Mouse (Mus musculus) gastrocnemius, adult 18-20 months (tissue): ENCODE data around the gene Adgre1. TPM values are rescaled to one million over a fixed set of nuclear protein-coding genes. Genes with fewer than 3 reads are reported as not detected.
"Not testable (repeated sequence)": the region's sequence is repeated elsewhere in the genome, so short reads cannot be mapped to it uniquely, and the experiment has no call there.

ENCODE experiments used
- DNase-seq: peaks from one replicate; pipeline ENCODE4 v3.0.0; 2021; ENCODE audit warnings: low spot score
- long read RNA-seq, 2 experiments: library from polyadenylated mRNA; stranded (forward); transcript quantifications; one replicate each; pipeline ENCODE4 v2.0.0; 2021
- total RNA-seq, 2 experiments: library from RNA; stranded (reverse); gene quantifications; 2 replicates each; pipeline ENCODE4 v1.2.3; 2021

Adgre1 gene
- 1 to 10 TPM; 1.2 to 2.1 TPM for total RNA-seq
- long read RNA-seq, experiment 1, partial matches to known transcripts: 0 of 2 reads
- long read RNA-seq, experiment 1, other reads (novel, unspliced or antisense): 1 of 2 reads
- long read RNA-seq, experiment 2: 0 reads

- DNase-seq: no peak
Measured at GRCm38 (mm10) chr17:57358441-57358840, at the start of gene Adgre1. Adgre1 (plus strand) TSS chr17:57358691.

GRCm38 (mm10) chr17:57311801-57312200, 46.7 kb upstream of the Adgre1 start:
- no peak for DNase-seq

DNA sequence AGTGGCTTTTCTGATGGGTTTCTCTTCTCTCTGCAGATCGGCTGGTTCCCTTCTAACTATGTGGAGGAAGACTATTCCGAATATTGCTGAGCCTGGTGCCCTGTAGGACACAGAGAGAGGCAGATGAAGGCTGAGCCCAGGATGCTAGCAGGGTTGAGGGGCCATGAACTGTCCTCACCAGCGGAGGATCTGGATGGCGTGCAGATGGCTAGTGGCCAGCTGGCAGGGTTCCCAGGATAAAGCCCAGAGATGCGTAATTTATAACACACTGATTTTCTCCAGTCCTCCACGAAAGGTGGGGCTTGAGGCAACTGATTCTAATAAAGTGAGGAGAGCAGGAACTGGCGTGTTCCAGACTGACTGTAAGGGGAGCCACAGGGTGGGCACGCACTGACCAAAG, 30.9 kb upstream of the Adgre1 start:
- DNase-seq: no peak

DNA sequence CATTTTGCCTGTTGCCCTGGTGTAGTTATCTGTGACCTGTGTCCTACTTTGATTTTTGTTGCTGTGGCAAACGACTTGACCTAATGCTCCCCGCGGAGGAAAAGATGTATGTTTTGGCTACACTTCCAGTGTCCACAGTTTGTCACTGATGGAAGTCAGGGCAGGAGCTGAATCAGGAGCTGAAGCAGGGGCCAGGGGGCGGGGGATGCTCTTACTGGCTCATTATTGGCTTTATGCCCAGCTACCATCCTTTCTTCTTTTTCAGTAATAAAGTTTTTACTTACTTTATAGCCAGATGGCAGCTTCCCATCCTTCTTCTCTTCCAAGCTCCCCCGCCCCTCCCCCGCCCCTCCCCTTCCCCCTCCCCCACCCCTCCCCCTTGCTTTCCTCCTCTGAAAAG, 29.5 kb upstream of the Adgre1 start:
- DNase-seq: no peak

- no peak for DNase-seq
Measured at GRCm38 (mm10) chr17:57330993-57331392, 27.5 kb upstream of the Adgre1 start.

GRCm38 (mm10) chr17:57332241-57332640, 26.2 kb upstream of the Adgre1 start:
- no peak for DNase-seq

GRCm38 (mm10) chr17:57334001-57334760, 24.3 kb upstream of the Adgre1 start:
- no peak for DNase-seq

DNA sequence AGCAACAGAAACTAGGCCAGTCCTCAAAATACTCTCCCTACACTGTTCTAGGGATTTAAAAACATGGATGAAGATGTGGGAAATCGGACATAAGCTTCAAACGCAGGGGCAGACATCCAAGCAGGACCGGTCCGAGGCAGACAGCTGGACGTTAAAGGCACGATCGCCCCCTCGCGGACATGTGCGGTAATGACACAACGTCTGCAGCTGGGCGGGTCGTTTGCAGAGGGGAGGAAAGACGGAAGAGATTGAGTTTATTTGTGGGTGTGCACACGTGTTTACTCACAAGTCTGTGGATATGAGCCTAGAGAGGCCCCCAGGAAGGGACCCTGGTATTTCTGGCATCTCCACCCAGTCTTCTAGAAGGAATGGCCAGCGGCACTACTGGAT, 23.7 kb upstream of the Adgre1 start:
- DNase-seq: peak; percentile 83

GRCm38 (mm10) chr17:57335194-57335593, 23.3 kb upstream of the Adgre1 start:
- DNase-seq: not testable (repeated sequence)

GRCm38 (mm10) chr17:57335673-57336303, 22.7 kb upstream of the Adgre1 start:
- peak; percentile 85 for DNase-seq

DNA sequence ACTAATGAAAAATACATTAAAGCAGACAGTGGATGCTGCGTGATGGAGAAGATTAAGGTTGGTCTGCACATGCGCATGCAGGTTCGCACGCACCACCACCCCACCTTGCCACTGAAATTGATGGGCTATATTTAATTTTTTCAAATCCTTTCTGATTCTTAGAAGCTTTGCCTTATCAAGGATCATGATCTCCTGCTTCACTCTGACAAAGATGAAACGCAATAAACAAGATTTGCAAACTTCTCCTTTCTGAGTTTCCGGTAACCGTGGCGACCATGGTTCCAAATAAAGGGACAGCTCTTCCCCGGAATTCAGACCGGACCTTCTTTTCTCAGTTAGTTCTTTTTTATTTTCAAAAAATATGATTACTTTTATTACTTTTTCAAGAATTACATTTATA, 20.5 kb upstream of the Adgre1 start:
- no peak for DNase-seq

DNA sequence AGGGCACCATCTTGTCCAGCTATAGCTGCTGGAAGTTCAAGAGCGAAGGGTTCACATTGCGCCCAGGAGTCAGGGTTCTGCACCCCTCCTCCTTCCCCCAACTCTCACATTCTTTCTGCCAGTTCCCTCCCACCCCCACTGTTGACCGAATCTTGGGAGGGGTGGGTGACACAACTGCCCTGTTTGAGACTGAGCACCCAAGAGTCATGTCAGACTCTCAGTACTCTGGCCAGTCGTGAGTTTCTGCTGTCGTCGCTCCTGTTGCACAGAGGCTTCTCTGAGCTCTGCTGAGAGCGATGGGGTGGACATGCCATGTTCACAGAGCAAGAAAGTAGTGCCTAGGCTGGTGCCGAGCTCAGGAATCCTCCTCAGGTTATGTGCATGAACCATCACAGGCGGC, 19.2 kb upstream of the Adgre1 start:
- DNase-seq: no peak

DNA sequence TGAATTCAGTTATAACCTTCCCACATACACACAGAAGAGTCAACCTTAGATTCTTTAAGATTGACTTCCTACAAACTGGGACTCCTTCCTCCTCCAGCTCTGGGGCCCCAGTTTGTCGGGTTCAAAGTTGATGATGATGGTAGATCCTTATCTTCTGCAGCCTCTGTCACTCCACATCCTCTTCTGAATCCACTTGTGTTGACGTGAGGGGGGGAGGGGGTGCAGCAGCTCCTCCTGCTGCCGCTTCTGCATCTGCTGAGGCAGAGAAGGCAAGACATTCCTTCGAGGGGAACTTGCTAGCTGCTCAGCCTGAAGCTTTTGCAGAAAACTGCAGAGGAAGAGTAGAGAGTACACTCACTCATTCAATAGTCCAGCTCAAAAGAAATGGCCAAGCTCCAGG, 16.9 kb upstream of the Adgre1 start:
- DNase-seq: no peak

- DNase-seq: no peak
Measured at GRCm38 (mm10) chr17:57344029-57344707, 14.3 kb upstream of the Adgre1 start.

DNA sequence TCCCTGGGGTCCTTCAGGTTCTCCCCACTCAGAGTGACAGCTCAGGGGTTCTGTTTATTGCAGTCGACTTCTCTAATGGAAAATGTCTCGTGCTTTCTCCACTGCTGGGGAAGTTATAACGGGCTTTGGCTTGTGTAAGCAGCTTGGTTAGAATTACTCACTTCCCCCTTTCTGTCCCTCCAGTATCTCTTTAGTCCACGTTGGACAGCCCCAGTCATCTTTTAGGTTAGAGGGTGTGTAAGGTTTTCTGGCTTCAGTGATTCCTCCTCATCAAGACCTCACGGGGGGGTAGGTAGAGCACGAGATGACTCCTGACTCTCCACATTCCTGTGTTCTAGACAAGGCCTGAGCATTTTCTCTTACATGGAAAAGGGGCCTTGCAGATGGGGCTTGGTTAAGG, 11.5 kb upstream of the Adgre1 start:
- DNase-seq: no peak

- DNase-seq: no peak
Measured at GRCm38 (mm10) chr17:57347781-57348180, 10.7 kb upstream of the Adgre1 start.

DNA sequence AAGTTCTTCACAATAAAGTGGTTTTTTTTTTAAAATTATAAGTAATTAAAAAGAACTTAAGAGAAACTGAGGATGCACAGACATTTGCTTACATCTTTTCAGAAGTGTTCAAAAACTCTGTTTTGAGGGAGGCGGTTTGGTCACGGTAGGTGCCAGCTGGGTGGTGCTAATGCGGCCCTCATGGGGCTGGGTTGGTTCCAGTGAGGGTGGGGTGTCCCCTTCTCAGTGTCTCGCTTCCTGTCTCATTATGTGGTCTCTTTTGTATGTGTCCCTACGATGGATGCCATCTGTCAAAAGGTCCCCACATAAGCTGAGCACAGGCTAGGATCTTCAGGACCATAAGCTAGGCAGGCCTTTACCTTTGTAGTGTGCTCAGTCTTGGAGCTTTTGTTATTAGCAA, 9.4 kb upstream of the Adgre1 start:
- DNase-seq: no peak

DNA sequence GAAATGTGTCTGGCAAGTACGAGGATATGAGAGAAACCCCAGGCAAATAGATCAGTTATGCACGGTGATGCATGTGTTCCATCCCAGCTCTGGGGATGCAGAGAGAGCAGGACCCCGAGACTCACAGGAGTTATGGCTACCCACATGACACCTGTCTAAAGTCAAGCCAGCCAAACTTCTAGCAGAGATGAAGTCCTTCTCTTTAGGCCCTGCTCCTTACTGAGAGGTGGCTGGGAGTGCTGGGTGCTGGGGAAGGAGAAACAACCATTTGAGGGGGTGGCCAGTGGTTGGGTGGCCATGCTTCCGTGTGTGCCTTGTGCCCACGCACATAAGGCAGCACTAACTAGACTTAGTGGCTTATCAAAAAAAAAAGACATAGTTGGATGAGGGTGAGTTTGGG, 8.3 kb upstream of the Adgre1 start:
- DNase-seq: no peak

DNA sequence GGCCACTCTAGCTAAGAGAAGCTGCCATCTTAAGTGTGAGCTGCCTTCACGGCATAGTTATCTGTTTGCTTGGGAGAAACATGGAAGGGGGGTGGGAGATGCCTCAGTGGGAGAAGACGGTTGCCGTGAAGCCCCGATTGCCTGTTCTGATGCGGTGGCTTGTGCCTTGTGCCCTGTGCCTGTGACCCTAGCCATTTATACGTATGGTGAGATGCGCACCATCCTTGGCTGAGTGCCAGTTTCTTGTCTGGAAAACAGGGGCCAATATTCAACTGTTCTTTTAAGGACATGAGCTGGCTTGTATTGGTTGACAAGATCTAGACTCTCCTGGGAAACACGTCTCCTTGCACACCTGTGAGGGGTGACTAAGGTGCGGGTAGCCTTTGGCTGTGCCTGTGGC, 7.4 kb upstream of the Adgre1 start:
- no peak for DNase-seq

DNA sequence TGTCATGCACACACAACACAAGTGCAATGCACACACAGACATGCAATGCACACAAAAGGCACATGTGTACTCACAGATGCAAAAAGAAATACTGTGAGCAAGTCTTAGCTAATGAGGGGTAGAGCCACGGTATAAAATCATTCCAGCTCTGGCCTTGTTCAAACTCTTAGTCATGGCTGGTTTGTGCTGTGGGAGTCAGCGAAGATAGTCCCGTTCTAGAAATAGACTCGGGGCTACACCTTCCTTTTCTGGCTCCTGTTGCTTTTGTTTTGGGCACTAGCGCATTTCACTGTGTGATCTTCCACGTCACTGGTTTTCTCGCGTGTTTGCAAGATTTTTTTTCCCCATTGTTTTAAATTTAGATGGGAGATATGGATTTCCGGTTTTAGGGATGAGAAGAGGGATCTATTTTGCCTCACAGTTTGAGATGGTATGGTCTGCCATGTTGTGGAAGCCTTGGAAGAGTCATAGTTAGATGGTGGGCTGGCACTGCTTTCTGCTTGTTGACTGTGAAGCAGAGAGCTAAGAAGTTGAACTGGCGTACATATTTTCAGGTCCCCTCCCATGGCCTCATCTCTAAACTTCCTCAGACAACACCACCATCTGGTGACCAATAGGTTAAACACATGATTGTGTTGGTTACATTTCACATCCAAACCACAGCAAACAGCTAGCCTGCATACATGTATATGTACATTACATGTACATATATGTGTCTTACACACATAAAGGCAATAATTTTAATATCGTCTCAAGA, 1.2 kb downstream of the Adgre1 start:
- no peak for DNase-seq
